Mouse (Mus musculus): Measurements from ENCODE around the gene Ubac2.

- TF ChIP-seq POLR2A (IDR thresholded peaks at IDR 0.05; ENCODE audit: control insufficient read depth, extremely low read depth, insufficient read depth, low read length, poor library complexity) = no peak
- TF ChIP-seq CTCF (IDR thresholded peaks at IDR 0.05; ENCODE audit: borderline replicate concordance, control insufficient read depth, extremely low read depth, insufficient read depth, low read length, poor library complexity) = no peak
These were observed 28.7 kb downstream of the Ubac2 start for GRCm38 (mm10) chr14:121906992-121907681.

All from thymus, adult 2 months (tissue).